Mouse (Mus musculus) ES-CJ7 (cell line): ENCODE results near the gene Cd247.

Experiments
- DNase-seq: peaks from one replicate; pipeline ENCODE4 v3.0.0; 2011; ENCODE audit warnings: low read depth, low spot score

Cd247 gene

DNA sequence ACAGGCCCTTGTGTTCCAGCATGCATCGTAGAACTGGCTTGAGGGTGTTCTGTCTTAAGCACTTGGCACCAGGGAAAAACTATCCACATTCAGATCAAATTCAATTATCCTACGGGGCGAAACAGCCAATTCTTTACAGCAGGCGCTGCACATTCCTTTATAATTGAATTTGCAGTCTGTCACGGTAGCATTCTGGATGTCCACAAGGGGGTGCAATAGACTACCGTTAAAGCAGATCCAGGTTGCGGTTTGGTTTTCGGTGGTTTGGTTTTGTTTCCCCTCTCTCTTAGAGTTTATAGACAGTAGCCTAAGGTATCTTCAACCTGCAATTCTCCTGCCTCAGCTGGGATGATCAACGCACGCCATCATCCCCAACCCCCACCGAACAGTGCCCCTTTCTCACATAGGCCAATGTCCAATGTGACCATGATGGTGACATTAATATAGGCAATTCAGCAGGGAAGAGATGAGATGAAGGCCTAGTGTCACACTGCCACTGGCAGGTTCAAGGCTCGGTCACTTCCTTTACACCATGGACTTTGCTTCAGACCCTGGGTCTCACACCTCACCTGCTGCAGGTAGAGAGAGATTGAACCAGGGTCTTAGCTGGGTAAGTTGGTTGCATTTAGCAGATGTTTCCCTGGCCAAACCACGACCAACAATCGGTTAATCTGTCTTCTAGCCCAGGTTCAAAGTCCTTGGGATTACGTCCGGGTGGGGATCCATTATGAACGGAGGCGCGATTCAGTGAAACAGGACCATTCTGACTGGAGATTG, 12.8 kb upstream of the Cd247 start:
- peak; percentile 79 for DNase-seq

DNA sequence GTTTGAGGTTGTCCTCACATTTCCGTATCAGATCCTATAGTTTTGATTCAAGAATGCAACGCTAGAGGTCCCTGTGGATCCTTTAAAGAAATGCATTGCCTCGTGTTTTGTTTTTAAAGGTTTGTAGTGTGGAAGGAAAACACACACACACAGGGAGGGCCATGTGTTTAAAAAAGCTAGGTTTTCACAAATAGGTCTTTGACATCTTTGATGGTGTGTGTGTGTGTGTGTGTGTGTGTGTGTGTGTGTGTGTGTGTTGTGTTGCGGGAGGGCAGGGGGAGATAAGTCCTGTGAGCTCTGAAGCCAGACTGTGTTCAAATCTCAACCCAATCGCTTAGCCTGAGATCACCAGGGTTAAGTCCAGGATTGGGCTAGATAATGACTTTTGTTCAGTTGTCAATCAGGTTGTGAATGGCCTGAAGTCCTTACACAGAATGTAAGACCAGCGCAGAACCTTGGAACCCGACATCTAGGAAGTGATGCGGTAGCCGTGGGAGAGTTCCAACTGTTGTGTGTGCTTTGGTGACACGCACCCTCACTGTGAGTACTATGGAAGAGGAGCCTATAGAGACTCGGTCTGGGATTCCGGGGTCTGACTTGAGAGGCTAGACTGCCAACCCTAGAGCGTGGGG, 8.4 kb upstream of the Cd247 start:
- peak; percentile 42 for DNase-seq

DNA sequence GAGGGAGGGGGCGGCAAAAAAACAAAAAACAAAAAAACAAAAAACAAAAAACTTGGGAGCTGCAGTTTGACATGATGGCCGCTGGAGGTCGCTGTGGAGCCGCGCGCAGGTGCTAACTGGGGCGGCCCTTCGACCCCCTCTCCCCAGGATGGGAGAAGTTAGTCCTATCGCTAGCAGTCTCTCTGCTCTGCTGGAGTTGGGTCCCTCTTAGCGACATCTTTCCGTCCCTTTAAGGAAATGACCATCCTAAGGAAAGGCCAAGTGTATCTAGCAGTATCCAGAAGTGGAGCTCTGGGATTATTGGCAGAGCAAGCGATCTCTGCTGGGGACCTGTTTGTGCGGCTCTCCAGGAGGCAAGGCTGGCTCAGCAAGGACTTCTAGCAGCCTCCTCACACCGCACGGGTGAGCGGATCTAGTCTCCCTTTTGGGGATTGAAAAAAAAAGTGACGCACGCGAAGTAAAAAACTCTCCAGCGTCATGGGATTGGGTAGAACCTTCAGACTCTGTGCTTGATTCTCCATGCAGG, 7.8 kb upstream of the Cd247 start:
- DNase-seq: peak; percentile 39

DNA sequence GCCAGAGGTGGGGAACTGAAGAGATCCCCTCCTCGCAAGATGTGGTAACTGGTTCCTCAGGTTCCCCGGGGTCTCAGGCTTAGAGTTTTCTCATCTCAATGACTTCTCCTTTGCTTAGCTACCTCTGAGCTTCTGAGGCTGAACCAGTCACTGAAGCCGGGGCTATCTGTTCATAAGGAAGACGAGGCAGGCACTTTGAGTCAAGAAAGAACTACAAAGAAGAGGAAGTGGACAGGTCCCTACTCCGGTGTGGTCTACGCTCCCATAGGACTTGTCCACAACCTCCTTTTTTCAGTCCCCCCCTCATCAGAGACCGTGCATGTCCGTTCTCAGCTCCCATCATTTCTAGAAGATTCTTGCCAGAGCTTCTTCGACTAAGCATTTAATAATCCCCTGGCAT, 7.1 kb upstream of the Cd247 start:
- no peak for DNase-seq

DNA sequence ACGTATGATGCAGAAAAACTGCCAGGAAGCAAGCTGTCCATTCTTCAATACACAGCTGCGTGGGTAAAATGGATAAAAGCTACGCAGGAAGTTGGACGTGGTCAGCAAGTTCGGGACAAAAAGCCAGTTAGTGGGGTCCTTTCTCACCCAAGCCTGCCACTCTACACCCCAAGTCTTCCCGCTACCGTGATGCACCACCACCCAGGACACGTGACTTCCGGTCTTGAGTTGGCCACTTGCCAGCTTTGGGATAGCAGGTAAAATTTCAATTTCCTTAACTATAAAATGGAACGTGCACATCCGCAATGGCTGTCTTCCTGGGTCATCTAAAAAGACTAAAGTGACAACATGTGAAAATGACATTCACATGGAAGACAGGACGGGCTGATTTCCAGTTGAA, 6.6 kb upstream of the Cd247 start:
- no peak for DNase-seq

DNA sequence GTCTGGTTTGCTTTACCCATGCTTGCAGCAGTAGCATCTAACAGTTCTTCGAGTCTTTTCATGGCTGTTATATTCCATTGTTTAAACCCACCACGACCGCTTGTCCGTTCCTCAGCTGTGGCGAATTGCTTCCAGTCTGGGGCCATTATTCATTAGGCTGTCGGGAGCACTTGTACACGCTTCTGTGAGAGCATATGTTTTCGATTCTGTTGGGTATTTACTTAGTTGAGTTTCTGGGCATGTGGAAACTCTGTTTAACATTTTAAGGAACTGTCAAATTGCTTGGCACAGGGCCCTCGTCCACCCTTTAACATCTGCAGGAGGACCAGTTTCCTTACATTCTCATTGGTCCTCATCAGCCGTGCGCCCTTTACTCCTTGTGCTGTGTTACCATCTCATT, 2.2 kb upstream of the Cd247 start:
- DNase-seq: no peak

DNA sequence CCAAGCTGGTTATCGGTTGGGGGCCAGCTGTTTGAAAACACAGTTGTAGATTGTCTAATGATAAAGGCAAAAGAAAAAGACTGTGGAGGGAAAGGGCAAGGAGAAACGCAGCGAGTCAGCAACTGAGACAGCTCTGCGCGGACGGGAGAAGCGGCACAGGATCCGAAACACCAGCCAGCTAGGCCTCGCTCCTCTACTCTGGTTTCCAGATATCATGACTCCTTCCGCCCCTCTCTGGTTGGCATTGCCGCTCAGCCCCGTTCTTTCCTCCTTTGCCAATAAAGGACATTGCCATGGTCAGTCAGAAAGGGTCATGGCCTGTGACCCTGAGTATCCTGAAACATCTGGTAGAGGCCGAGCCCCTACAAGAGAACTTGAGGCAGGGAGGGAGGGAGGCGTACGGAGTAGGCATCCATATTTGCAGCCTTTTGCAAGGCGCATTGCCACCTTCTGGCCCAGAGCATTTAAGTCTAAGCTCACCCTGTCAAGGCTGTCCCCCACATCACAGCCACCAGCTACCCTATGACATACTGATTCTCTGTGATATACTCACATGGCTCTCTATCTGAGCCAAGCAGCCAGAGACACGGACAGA, 682 bp downstream of the Cd247 start:
- DNase-seq: no peak

DNA sequence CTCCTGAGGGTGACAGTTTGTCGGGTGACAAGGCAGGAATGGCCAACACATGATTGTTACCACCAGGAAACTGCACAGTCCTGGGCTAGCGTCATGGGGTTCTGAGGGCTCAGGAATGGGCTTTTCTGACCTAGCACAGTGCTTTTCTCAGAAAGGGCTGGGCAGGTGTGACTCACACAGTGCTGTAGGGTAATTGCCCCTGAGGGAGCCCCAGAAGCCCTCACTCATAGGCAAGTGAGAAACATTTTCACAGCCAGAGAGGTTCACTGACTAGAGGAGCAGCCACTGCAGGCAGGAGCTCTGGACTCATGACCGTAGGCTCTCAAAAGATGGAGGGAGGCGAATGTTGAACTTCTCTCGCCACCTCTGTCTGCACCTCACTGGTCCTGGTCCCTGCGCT, 1.5 kb downstream of the Cd247 start:
- no peak for DNase-seq

DNA sequence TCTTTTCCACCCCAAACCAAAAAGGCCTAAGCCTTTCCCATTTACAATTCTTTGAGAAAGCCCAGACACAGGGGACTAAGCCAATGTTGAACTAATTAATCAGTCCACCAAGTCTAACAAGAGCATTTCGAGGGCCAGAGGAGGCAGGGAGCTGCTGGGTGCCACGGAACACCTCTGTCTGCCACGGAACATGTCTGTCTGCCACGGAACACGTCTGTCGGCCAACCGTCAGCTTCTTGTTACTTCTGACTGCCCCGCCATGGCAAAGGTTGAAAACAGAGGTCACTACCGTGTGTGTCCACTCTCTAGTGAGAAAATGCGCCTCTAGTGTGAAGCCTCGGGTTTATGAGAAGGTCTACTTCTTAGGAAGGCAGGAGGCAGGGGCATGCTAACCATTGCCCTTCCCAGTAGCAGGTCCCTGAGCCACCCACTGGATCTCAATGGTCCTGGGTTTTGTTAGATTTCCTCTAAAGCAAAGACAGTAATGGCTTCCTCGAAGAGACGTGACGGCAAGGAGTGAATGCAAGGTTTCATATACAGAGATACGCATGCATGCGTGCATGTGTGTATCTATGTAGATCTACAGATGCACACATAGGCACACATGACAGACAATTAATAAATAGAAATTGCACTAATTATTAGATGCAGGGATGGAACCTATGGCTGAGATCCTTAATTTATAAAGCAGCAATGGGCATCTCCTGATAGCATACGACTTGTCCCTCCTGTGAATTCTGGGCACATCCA, 2.2 kb downstream of the Cd247 start:
- no peak for DNase-seq

DNA sequence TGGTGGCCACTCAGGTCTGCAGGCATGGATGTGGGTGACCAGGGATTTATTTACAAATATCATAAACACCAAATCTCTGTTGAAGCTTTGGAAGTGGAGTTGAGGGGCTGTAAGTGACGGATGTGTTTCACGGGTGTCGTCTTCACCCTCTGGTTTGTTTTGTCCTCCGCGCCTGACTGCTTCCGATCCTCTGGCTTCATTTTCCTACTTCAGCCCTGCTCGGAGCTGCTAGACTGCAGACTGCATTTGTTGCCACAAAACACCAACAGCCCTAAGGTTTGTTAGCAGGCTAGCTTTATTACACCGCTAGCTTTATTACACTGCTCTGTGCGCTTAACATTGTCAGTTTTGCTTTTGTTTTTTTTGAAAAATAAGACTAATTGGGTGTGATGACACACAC, 2.9 kb downstream of the Cd247 start:
- no peak for DNase-seq

DNA sequence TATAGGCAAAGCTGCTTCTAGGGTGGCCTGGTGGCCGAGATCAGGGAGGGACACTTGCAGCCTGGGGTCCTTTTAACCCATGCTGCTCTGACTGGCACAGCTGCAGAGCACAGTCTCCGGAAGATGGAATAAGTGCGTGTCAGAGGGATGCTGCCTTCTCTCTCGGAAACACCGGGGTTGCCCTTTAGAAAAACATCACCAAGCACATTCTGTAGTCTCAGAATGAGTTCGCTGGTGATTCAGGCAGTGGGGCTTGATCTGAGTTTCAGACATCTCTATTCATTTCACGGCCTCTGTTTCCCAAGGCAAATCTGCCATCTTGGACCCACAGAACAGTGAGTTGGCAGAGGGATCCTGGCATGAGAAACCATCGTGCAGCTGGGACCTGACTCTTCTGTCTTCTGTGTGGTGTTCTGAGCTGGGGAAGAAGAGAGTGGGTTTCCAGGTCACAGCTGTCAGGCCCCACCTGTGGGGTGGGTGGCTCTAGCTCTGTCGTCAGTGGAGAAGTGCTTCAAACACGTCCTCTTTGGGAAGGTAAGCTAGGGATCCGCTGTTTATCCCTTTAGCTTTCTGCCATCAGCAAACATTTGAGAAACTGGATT, 13.3 kb downstream of the Cd247 start:
- no peak for DNase-seq

DNA sequence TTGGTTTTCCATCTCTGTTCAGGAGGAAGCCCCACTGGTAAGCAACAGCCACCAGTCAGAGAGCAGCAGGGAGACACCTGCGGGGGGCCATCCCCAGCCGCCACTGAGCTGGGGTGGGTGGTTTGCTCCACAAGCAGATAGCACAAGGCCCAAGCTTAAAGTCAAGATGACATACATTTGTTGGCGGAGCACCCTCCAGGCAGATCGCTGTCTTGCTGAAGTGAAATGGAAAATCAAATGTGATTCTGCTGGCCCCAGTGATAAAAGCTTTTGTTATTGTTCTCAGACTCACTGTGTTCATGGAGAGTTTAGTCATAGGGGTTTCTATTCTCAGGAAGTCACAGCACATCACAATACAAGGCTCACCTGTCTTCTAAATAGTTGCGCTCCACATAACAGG, 14.6 kb downstream of the Cd247 start:
- no peak for DNase-seq

DNA sequence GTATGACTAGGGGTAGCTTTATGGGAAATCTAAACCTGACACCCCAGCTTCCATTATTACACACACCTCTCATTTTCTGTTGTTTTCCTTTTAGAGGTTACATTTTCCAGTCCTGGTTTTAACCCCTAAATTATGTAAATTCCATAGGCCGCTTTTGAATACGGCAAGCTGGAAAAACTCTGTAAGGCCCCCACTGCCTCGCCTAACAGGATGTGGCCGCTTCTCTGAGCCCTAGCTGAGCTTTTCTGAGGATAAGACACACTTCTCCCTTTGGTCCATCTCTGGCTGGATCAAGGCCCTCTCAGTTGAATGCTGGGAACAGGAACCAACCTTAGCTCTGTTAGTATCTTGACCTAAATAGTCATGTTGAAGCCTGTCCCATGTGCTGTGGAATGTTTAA, 15.7 kb downstream of the Cd247 start:
- DNase-seq: no peak

DNA sequence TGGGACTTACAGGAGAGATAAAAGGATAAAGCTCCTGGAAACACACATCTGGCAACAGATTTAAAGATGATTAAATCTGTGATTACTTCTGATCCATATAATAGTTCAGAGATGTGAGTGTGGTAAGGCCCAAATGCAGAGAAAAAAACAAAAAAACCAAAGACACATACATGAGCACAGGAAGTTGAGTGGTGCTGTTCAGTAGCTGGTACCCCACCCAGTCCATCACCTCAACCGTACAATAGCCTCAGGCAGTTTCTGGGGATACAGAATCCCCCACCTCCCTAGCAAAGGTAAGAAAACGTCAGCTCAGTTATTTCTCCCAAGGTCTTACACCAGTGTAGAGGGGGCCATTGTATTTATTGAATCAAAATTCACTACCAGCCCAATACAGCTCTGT, 22.2 kb downstream of the Cd247 start:
- DNase-seq: no peak

DNA sequence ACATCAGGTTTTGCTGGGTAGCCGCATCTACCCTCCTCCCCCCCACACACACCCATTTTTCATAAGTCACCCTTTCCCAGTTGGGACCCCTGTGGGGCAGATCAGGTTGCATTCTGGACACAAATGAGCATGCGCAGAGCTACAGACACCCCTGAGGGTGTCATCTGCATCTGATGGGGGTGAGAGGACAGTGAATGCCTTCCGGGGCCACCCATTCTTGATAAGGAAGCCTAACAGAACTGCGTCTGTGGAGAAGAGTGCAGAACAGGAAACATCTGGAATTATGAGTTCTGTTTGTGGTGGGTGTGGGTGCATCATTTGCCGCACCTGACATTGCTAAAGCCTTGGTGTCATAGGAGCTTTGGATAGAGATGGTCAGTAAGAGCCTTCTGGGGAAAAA, 22.7 kb downstream of the Cd247 start:
- no peak for DNase-seq

DNA sequence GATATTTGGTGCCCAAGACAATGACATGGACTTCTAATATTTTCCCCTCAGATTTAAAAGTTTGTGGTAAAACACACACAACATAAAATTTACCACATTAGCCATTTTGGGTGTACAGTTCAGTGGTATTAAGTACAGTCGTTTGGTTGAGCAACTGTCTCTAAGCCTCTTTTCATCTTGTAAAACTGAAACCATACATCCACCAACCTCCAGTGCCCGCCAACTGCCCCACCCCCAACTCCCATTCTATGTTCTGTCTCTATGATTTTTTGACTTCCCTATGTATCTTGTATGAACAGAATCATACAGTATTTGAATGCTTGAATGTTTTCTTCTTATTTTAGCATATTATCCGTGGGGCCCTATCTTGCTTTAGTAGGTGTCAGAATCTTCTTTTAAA, 24.3 kb downstream of the Cd247 start:
- DNase-seq: no peak

DNA sequence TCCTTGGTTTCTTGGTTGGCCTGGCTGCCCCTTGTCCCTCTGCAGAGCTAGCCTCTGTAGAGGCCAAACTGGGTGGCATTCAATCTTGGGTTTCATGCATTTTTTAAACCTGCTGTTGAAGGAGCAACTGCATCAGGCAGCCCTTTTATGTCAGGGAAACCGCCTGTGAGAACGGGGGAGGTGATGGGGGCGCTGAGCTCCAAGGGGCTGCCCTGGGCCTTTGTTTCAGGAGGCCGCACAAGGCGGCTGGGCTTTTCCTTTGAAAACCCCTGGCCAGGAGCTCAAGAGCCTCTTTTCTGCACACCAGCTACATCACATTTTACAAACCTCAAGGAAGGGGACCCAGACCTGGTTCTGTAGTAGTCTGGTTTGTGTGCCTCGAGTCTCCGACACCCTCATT, 25.6 kb downstream of the Cd247 start:
- no peak for DNase-seq

DNA sequence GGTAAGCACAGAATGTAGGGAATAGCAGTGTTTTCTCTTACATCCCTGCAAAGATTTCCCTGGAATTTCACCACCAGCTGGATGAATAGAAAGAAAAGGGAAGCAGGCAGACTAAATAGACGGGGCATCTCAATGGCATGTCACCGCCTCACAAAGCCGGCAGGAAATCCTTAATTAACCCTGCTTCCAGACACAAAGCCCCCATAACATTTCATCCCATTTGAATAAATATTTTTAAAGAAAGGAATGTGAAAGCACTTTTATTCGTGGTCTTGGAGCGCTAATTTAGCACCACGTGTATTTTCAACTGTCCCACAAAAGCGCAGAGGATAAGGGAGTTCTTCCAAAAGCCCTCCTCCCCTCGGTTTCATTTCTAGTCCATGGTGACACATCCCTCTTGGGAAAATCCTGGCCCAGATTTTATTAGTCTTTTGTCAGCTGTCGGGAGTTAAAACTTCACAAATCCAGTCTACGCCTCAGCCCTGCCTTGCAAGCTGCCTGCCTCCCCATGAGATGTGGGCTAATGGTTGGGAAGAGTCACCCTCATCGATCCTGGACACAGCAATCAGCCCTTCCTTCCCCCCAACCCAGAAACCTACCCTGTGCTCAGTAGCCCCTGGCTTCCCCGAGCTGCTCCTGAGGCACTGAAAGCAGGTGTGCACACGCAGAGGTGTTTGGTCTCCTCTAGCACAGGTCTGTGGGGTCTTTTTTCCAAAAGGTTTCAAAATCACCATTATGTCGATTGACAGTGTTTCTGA, 26.2 kb downstream of the Cd247 start:
- peak; percentile 13 for DNase-seq

DNA sequence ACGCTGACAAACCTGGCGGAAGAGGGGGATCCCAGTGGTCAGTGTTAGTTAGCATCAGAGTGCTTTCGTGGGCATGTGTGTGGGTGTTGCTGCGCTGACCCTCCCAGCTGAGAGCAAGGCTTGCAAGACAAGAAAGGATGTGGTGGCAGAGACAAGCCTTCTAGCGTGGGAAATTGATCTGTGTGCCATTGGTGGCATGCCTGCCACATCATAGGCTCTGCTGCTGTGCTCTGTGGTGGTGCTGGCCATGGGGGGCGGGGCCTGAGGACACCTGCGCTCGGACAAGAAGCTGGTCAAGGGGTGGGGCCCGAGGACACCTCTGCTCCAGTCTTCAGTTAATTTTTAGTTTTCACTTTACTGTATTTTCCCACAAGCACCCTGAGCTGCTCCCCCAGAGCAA, 27.9 kb downstream of the Cd247 start:
- DNase-seq: no peak

DNA sequence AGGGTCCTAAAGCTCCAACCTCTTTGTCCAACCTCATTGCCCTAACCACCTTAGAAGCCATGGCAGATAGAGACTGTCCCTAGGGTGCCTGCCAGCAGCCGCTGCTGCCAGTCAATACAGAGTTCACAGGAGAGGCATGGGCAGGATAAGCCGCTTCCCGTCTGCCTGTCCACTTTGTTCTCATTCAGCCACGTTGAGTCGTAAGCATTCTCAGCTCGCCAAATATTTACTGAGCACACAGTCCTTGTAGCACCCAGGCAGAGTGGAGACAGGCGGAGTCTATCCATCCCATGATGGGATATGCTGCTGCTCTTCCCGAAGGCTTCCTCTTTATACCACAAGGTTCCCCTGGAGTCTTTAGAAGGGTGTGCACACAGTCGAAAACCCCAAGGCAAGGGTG, 28.8 kb downstream of the Cd247 start:
- DNase-seq: no peak
